Mouse (Mus musculus): ENCODE measurements at regions not wholly inside any gene's neighbourhood (a gene's known extent, or its start where the extent isn't known, plus 50 kb on each side); places are given as distances from the start of the nearest gene placed in this dataset.
A peak's percentile ranks its signal among the peaks of the same experiment; 100 is the strongest.

DNA sequence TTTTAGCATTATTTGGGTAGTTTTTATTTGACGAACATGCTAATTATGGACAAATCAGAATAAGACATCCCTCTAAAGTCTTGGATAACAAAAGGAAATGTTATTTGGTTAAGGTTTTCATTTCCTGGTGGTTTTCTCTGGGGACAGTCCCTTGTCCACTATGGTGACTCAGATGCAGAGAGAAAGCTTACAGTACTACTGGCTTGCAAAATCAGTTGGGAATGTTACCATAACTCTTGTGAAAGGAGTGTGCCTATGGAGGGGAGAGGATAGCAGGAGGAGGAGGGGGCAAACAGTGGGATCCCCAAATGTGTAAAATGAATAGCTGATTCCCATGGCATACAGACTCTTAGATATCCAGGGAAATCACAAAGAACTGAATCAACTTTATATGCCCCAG lies 122.7 kb upstream of the Kbtbd8 start:
- Histone ChIP-seq H3K9me3 (ENCODE audit: low read length) (no peaks in the 10 kb centered on the region), H3K4me3 (ENCODE audit: low read depth, low read length) (no peak overlapping the region), H3K4me2 (replicated peaks; ENCODE audit: low read depth, low read length) (no peak overlapping the region), H3K27ac (ENCODE audit: low read length) (no peak overlapping the region), H3K27me3 (replicated peaks; ENCODE audit: insufficient read depth, low read length) (no peaks in the 10 kb centered on the region), H3K9ac (replicated peaks; ENCODE audit: low read depth) (no peak overlapping the region), H3K36me3 (ENCODE audit: insufficient read depth, low read length) (no peaks in the 10 kb centered on the region), H3K4me1 (ENCODE audit: insufficient read depth, low read depth, low read length) (no peaks in the 10 kb centered on the region)
- ATAC-seq (no peak), DNase-seq (ENCODE audit: low spot score) (peak; percentile 15)
- TF ChIP-seq EP300 (IDR thresholded peaks at IDR 0.05), result no peak
- no peak for TF ChIP-seq CTCF (IDR thresholded peaks at IDR 0.05)
- WGBS, result 98% methylated on average over 1 of the region's 1 CpGs

DNA sequence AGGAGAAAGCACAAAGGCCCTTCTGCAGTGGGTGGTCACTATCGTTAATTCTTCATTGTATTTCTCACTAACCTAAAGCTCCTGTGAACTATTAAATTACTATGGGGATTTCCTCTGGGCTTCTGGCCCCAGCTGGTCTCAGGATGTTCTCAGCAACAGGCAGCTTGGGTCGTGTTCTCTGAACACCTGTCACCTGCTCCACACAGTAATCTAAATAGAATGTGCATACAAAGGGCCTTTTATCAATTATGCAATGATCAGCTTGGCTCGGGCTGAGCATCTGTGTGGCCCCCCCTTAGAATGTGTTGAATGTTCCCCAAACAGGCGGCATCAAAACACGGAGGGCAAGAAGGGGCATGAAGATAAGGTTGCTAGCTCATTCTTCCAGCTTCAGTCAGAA lies 129.6 kb upstream of the Kbtbd8 start:
- DNase-seq (ENCODE audit: low spot score) (no peak), ATAC-seq (no peak)
- H3K4me2 ChIP-seq (replicated peaks; ENCODE audit: low read depth, low read length), result no peak overlapping the region
- TF ChIP-seq CTCF (IDR thresholded peaks at IDR 0.05) (no peak), EP300 (IDR thresholded peaks at IDR 0.05) (no peak)
- no peak overlapping the region for H3K27ac ChIP-seq (ENCODE audit: low read length)
- WGBS, result 41% methylated on average over 5 of the region's 5 CpGs
- H3K27me3 ChIP-seq (replicated peaks; ENCODE audit: insufficient read depth, low read length), result no peaks in the 10 kb centered on the region
- no peak overlapping the region for H3K9ac ChIP-seq (replicated peaks; ENCODE audit: low read depth)
- no peaks in the 10 kb centered on the region for H3K36me3 ChIP-seq (ENCODE audit: insufficient read depth, low read length)
- no peaks in the 10 kb centered on the region for H3K9me3 ChIP-seq (ENCODE audit: low read length)
- no peaks in the 10 kb centered on the region for H3K4me1 ChIP-seq (ENCODE audit: insufficient read depth, low read depth, low read length)
- no peak overlapping the region for H3K4me3 ChIP-seq (ENCODE audit: low read depth, low read length)

DNA sequence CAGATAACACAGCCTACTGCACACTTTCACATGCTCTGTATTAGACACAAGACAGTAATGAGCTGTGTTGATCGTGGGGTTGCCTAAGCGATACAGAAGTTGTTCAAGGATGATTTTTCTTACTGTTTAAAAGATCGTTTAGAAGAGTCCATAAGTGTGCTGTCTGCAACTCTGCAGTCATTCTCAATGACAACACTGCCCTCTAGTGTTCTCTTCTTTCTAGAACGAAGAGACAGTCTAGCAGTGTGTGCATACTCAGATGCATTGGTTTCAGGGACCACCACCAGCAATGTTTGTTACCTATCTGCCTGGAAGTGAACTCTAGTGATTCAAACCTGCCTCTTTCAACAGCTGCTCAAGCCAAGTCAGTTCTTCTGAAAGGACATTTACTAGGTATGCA lies 130.7 kb upstream of the Kbtbd8 start:
- TF ChIP-seq CTCF (IDR thresholded peaks at IDR 0.05) (peak; percentile 87), EP300 (IDR thresholded peaks at IDR 0.05) (no peak)
- Histone ChIP-seq H3K4me1 (ENCODE audit: insufficient read depth, low read depth, low read length) (no peaks in the 10 kb centered on the region), H3K4me2 (replicated peaks; ENCODE audit: low read depth, low read length) (no peak overlapping the region), H3K27me3 (replicated peaks; ENCODE audit: insufficient read depth, low read length) (no peaks in the 10 kb centered on the region), H3K27ac (ENCODE audit: low read length) (no peak overlapping the region), H3K9ac (replicated peaks; ENCODE audit: low read depth) (no peak overlapping the region), H3K36me3 (ENCODE audit: insufficient read depth, low read length) (no peaks in the 10 kb centered on the region), H3K9me3 (ENCODE audit: low read length) (no peaks in the 10 kb centered on the region), H3K4me3 (ENCODE audit: low read depth, low read length) (no peak overlapping the region)
- WGBS, result 10% methylated on average over 4 of the region's 4 CpGs
- peak; percentile 72 for ATAC-seq
- DNase-seq (ENCODE audit: low spot score), result peak; percentile 86

GRCm38 (mm10) chr6:94984411-94984895 lies 132.6 kb upstream of the Kbtbd8 start:
- no peak for TF ChIP-seq CTCF (IDR thresholded peaks at IDR 0.05)
- no peak for TF ChIP-seq EP300 (IDR thresholded peaks at IDR 0.05)
- H3K9ac ChIP-seq (replicated peaks; ENCODE audit: low read depth), result no peak overlapping the region
- no peak for DNase-seq (ENCODE audit: low spot score)
- H3K27ac ChIP-seq (ENCODE audit: low read length), result no peak overlapping the region
- 79% methylated on average over 3 of the region's 3 CpGs for WGBS
- H3K9me3 ChIP-seq (ENCODE audit: low read length), result no peaks in the 10 kb centered on the region
- no peak overlapping the region for H3K4me3 ChIP-seq (ENCODE audit: low read depth, low read length)
- no peaks in the 10 kb centered on the region for H3K4me1 ChIP-seq (ENCODE audit: insufficient read depth, low read depth, low read length)
- ATAC-seq, result no peak
- H3K36me3 ChIP-seq (ENCODE audit: insufficient read depth, low read length), result no peaks in the 10 kb centered on the region
- H3K27me3 ChIP-seq (replicated peaks; ENCODE audit: insufficient read depth, low read length), result no peaks in the 10 kb centered on the region
- no peak overlapping the region for H3K4me2 ChIP-seq (replicated peaks; ENCODE audit: low read depth, low read length)

GRCm38 (mm10) chr6:94968683-94969082 lies 148.4 kb upstream of the Kbtbd8 start:
- no peak for DNase-seq (ENCODE audit: low spot score)
- Histone ChIP-seq H3K9ac (replicated peaks; ENCODE audit: low read depth) (no peak overlapping the region), H3K4me1 (ENCODE audit: insufficient read depth, low read depth, low read length) (no peaks in the 10 kb centered on the region), H3K27ac (ENCODE audit: low read length) (no peak overlapping the region), H3K9me3 (ENCODE audit: low read length) (no peaks in the 10 kb centered on the region), H3K4me2 (replicated peaks; ENCODE audit: low read depth, low read length) (no peak overlapping the region), H3K27me3 (replicated peaks; ENCODE audit: insufficient read depth, low read length) (no peaks in the 10 kb centered on the region), H3K4me3 (ENCODE audit: low read depth, low read length) (no peak overlapping the region), H3K36me3 (ENCODE audit: insufficient read depth, low read length) (no peaks in the 10 kb centered on the region)
- no peak for ATAC-seq
- no peak for TF ChIP-seq EP300 (IDR thresholded peaks at IDR 0.05)
- WGBS, result 39% methylated on average over 5 of the region's 5 CpGs

DNA sequence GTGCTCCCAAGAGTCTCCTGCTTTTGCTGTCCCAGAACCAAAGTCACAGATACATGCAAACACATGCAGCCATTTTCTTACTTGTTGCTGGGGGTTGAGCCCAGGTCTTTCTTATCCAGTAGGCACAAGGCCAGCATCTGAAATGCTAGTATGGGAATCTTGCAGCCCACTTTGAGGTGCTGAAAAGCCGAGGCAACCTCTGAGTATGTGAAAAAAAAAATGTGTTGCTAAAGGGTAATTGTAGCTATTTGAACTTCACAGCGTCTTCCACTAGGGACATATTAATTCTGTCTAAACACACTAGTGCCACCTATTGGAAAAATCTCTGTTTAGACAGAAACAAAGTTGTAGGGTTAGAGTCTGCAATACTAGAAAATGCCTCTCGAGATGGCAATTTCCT lies 150.1 kb upstream of the Kbtbd8 start:
- no peaks in the 10 kb centered on the region for H3K27me3 ChIP-seq (replicated peaks; ENCODE audit: insufficient read depth, low read length)
- no peaks in the 10 kb centered on the region for H3K9me3 ChIP-seq (ENCODE audit: low read length)
- no peak overlapping the region for H3K4me2 ChIP-seq (replicated peaks; ENCODE audit: low read depth, low read length)
- H3K27ac ChIP-seq (ENCODE audit: low read length), result no peak overlapping the region
- H3K36me3 ChIP-seq (ENCODE audit: insufficient read depth, low read length), result no peaks in the 10 kb centered on the region
- DNase-seq (ENCODE audit: low spot score), result peak; percentile 89
- WGBS, result 8% methylated on average over 3 of the region's 3 CpGs
- H3K4me1 ChIP-seq (ENCODE audit: insufficient read depth, low read depth, low read length), result no peaks in the 10 kb centered on the region
- H3K4me3 ChIP-seq (ENCODE audit: low read depth, low read length), result no peak overlapping the region
- TF ChIP-seq CTCF (IDR thresholded peaks at IDR 0.05) (peak; percentile 84), EP300 (IDR thresholded peaks at IDR 0.05) (no peak)
- no peak for ATAC-seq
- no peak overlapping the region for H3K9ac ChIP-seq (replicated peaks; ENCODE audit: low read depth)

DNA sequence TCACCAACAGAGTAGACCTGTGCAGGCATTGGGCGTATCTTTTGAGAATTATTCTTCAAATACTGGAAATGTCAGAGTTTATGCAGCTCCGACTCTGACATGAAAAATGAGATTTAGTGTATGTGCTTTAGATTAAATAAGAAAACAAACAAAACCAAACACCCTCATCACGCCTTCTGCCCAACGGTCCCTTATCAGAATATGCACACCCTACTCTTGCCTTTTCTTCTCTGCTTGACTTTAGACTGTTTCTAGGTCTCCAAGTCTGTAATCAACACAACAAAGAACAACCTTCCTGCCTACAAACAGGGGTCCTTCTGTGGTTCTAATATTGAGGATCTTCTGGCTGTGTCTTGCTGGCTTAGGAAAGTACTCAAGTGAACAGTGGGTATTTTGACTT lies 153.8 kb upstream of the Kbtbd8 start:
- TF ChIP-seq CTCF (IDR thresholded peaks at IDR 0.05), result no peak
- TF ChIP-seq EP300 (IDR thresholded peaks at IDR 0.05), result no peak
- ATAC-seq, result no peak
- 46% methylated on average over 4 of the region's 4 CpGs for WGBS
- no peaks in the 10 kb centered on the region for H3K36me3 ChIP-seq (ENCODE audit: insufficient read depth, low read length)
- H3K27me3 ChIP-seq (replicated peaks; ENCODE audit: insufficient read depth, low read length), result no peaks in the 10 kb centered on the region
- H3K4me1 ChIP-seq (ENCODE audit: insufficient read depth, low read depth, low read length), result no peaks in the 10 kb centered on the region
- H3K4me3 ChIP-seq (ENCODE audit: low read depth, low read length), result no peak overlapping the region
- no peaks in the 10 kb centered on the region for H3K9me3 ChIP-seq (ENCODE audit: low read length)
- H3K4me2 ChIP-seq (replicated peaks; ENCODE audit: low read depth, low read length), result no peak overlapping the region
- H3K9ac ChIP-seq (replicated peaks; ENCODE audit: low read depth), result no peak overlapping the region
- no peak overlapping the region for H3K27ac ChIP-seq (ENCODE audit: low read length)
- DNase-seq (ENCODE audit: low spot score), result no peak
